9 mouse cellular contexts compared by ENCODE assay signal in the genomic region with DNA sequence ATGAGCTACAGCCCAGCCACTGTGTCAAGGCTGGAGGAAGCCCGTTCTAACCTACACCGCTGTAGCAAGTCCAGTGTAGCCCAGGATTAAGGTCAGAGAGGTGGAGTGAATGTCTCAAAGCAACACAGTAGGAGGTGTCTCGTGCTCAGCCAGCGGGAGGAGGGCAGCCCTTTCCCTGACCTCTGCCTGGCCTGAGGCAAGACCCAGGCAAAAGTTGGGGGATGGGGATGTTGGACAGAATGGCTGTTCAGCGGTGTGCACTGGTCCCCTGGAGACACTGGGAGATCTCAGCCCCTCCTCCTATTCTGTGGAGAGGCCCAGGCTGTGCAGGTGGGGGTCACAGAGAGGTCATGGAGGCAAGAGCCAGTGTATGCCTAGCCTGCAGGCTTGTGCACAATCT. TPM values are rescaled to one million over a fixed set of nuclear protein-coding genes. Genes with fewer than 3 reads are reported as not detected.
DNase-seq lines count a peak whose midpoint lies in the region; ATAC-seq lines count a peak whose summit lies in the region.
"Had no signal": no experiment of that assay in that cellular context is flagged by ENCODE, and none has a peak within 500 bp of the region (broad histone marks: within the 10 kb centered on the region; RNA-seq: fewer than 3 reads in every experiment).

No protein-coding gene starts in this region.

- WGBS in heart, embryonic 12.5 days = 19% methylated on average over 5 of the region's 5 CpGs
- WGBS in liver, embryonic 13.5 days (ENCODE audit: insufficient replicate concordance) = 36% methylated on average over 5 of the region's 5 CpGs

- H3K4me3 ChIP-seq in heart, embryonic 12.5 days = no peak overlapping the region
- H3K4me3 ChIP-seq in liver, embryonic 13.5 days (replicated peaks) = no peak overlapping the region

- peak; percentile 50 for ATAC-seq in heart, embryonic 12.5 days (ENCODE audit: insufficient number of reproducible peaks, low FRiP score)
- peak; percentile 52 for ATAC-seq in liver, embryonic 13.5 days (ENCODE audit: low read depth)
- ATAC-seq in inflammation-experienced regulatory T-cells, adult 6 months = no peak

- H3K9me3 ChIP-seq in heart, embryonic 12.5 days (replicated peaks) = no peaks in the 10 kb centered on the region
- no peaks in the 10 kb centered on the region for H3K9me3 ChIP-seq in liver, embryonic 13.5 days (replicated peaks)

- H3K4me1 ChIP-seq in heart, embryonic 12.5 days (replicated peaks) = peaks cover 27% of the 10 kb centered on the region
- H3K4me1 ChIP-seq in liver, embryonic 13.5 days (replicated peaks) = peaks cover 48% of the 10 kb centered on the region

- no peak overlapping the region; the same call in 1 of the 2 replicates for H3K4me2 ChIP-seq in heart, embryonic 12.5 days
- H3K4me2 ChIP-seq in liver, embryonic 13.5 days = no peak overlapping the region

- H3K9ac ChIP-seq in heart, embryonic 12.5 days = peak overlapping the region; percentile 43; the same call in 1 of the 2 replicates
- H3K9ac ChIP-seq in liver, embryonic 13.5 days = no peak overlapping the region

- peak overlapping the region; percentile 27 for H3K27ac ChIP-seq in heart, embryonic 12.5 days (ENCODE audit: poor library complexity, severe bottlenecking)
- peak overlapping the region; percentile 8; the same call in 1 of the 2 replicates for H3K27ac ChIP-seq in liver, embryonic 13.5 days

- DNase-seq in heart, adult 9 months (ENCODE audit: low spot score in 2 of 2) = no peak
- DNase-seq in MN1 (ENCODE audit: low spot score) = peak; percentile 25
- peak; percentile 87 for DNase-seq in kidney, adult 11 months
- DNase-seq in liver, embryonic 13.5 days = no peak
- DNase-seq in spleen, postnatal 14 days (ENCODE audit: low spot score in 2 of 2) = no peak
- DNase-seq in spleen, postnatal 36 days (ENCODE audit: low spot score in 2 of 2) = no peak
- DNase-seq: layer of hippocampus, adult 9-11 months had no signal

- H3K36me3 ChIP-seq in heart, embryonic 12.5 days = no peaks in the 10 kb centered on the region
- H3K36me3 ChIP-seq in liver, embryonic 13.5 days = no peaks in the 10 kb centered on the region

- no peaks in the 10 kb centered on the region for H3K27me3 ChIP-seq in heart, embryonic 12.5 days (replicated peaks)
- H3K27me3 ChIP-seq in liver, embryonic 13.5 days = peaks cover 6% of the 10 kb centered on the region

RNA-seq across cellular contexts. Expression of a gene that starts 24.2 kb away (rescaled TPM):
- polyA plus RNA-seq in heart, embryonic 12.5 days (2016; fragmentation: Nextera tagmentation; extraction: Ambion mirVana) = 1.0 and 2.2 TPM in 2 replicates
- polyA plus RNA-seq in liver, embryonic 13.5 days (2015; fragmentation: Nextera tagmentation; extraction: Ambion mirVana) = 0.10 and 0.17 TPM in 2 replicates
- polyA plus RNA-seq in inflammation-experienced regulatory T-cells, adult 6 months (2017; shearing (Covaris generic)) = 1 to 10 TPM in 1 of 3 experiments, under 1 TPM in 2; 0.55 to 2.5 (median 0.84) TPM

RNA-seq across cellular contexts. Expression of a gene that starts 28.4 kb away (rescaled TPM):
- polyA plus RNA-seq in heart, embryonic 12.5 days (2016; fragmentation: Nextera tagmentation; extraction: Ambion mirVana) = 77.2 and 78.8 TPM in 2 replicates
- 35.5 and 36.3 TPM in 2 replicates for polyA plus RNA-seq in liver, embryonic 13.5 days (2015; fragmentation: Nextera tagmentation; extraction: Ambion mirVana)
- polyA plus RNA-seq in inflammation-experienced regulatory T-cells, adult 6 months (2017; shearing (Covaris generic)) = 10 to 100 TPM; 27.4 to 34.0 (median 28.7) TPM

RNA-seq across cellular contexts. Expression of a gene that starts 50.9 kb away (rescaled TPM):
- polyA plus RNA-seq in heart, embryonic 12.5 days (2016; fragmentation: Nextera tagmentation; extraction: Ambion mirVana) = 24.2 and 25.5 TPM in 2 replicates
- polyA plus RNA-seq in liver, embryonic 13.5 days (2015; fragmentation: Nextera tagmentation; extraction: Ambion mirVana) = 34.6 and 36.6 TPM in 2 replicates
- 10 to 100 TPM; 36.4 to 43.6 (median 36.4) TPM for polyA plus RNA-seq in inflammation-experienced regulatory T-cells, adult 6 months (2017; shearing (Covaris generic))

RNA-seq across cellular contexts. Expression of a gene that starts 55.5 kb away (rescaled TPM):
- 58.8 and 63.9 TPM in 2 replicates for polyA plus RNA-seq in heart, embryonic 12.5 days (2016; fragmentation: Nextera tagmentation; extraction: Ambion mirVana)
- 0.53 and 0.57 TPM in 2 replicates for polyA plus RNA-seq in liver, embryonic 13.5 days (2015; fragmentation: Nextera tagmentation; extraction: Ambion mirVana)
- polyA plus RNA-seq in inflammation-experienced regulatory T-cells, adult 6 months (2017; shearing (Covaris generic)) = not detected

Comparison
In these comparisons a context has a peak if more than half of its experiments do, and no peak if none do; other contexts are left out.
1. DNase-seq: peak in MN1 (single experiment) and kidney, adult 11 months (single experiment); none in heart, adult 9 months (0 of 2), liver, embryonic 13.5 days (single experiment), spleen, postnatal 14 days (0 of 2) and spleen, postnatal 36 days (0 of 2).